Mouse (Mus musculus) monocyte, adult 2 months (primary cell): ENCODE measurements around the gene Ice2.

Experiments
- DNase-seq, 2 experiments: peaks; one replicate each; pipeline ENCODE4 v3.0.0; 2022; ENCODE audit warnings: low spot score in 2 of 2, low read depth in 1 of 2

Gene Ice2

GRCm38 (mm10) chr9:69457747-69458625 is 60.3 kb downstream of the Ice2 start:
- peak in 1 of 2 experiments; percentile 26 for DNase-seq

GRCm38 (mm10) chr9:69458982-69459381 is 61.3 kb downstream of the Ice2 start:
- DNase-seq = no peak

- no peak for DNase-seq
Observed at GRCm38 (mm10) chr9:69459876-69460275, 62.2 kb downstream of the Ice2 start.

- DNase-seq = no peak
Observed at GRCm38 (mm10) chr9:69463046-69463445, 65.3 kb downstream of the Ice2 start.

- DNase-seq = no peak
Observed at GRCm38 (mm10) chr9:69464109-69464756, 66.5 kb downstream of the Ice2 start.

GRCm38 (mm10) chr9:69466098-69466497 is 68.4 kb downstream of the Ice2 start:
- no peak for DNase-seq

- no peak for DNase-seq
Observed at GRCm38 (mm10) chr9:69467310-69467939, 69.7 kb downstream of the Ice2 start.

GRCm38 (mm10) chr9:69468991-69469390 is 71.3 kb downstream of the Ice2 start:
- DNase-seq = no peak

- no peak for DNase-seq
Observed at GRCm38 (mm10) chr9:69470362-69470761, 72.7 kb downstream of the Ice2 start.

GRCm38 (mm10) chr9:69470921-69471320 is 73.2 kb downstream of the Ice2 start:
- DNase-seq = no peak

- no peak for DNase-seq
Observed at GRCm38 (mm10) chr9:69472724-69473123, 75.0 kb downstream of the Ice2 start.

GRCm38 (mm10) chr9:69475873-69476272 is 78.2 kb downstream of the Ice2 start:
- DNase-seq = no peak

- DNase-seq = no peak
Observed at GRCm38 (mm10) chr9:69477195-69477823, 79.6 kb downstream of the Ice2 start.

- DNase-seq = no peak
Observed at GRCm38 (mm10) chr9:69477824-69478222, 80.1 kb downstream of the Ice2 start.

- peak; percentile 21 to 55 for DNase-seq
Observed at GRCm38 (mm10) chr9:69480344-69480743, 82.6 kb downstream of the Ice2 start.
